Mouse (Mus musculus) forebrain, embryonic 10.5 days (tissue): ENCODE results near the gene Duxf3. TPM values are rescaled to one million over a fixed set of nuclear protein-coding genes. Genes with fewer than 3 reads are reported as not detected.
A peak's percentile ranks its signal among the peaks of the same experiment; 100 is the strongest.
"Not testable (repeated sequence)": the region's sequence is repeated elsewhere in the genome, so short reads cannot be mapped to it uniquely, and the experiment has no call there.

Source experiments
- DNase-seq: peaks from one replicate; pipeline ENCODE4 v3.0.0-alpha.2; 2017; ENCODE audit warnings: low spot score; ENCODE audit errors: extremely low spot score
- H3K27ac ChIP-seq: fragments of 300-500 bp; sonication (generic); 2 replicates; pipeline ENCODE4 v1.5.1; 2016; ENCODE audit warnings: mild to moderate bottlenecking
- H3K27me3 ChIP-seq: fragments of 300-500 bp; sonication (generic); 2 replicates; pipeline ENCODE4 v1.6.1; 2016; ENCODE audit warnings: mild to moderate bottlenecking; ENCODE audit not compliant: poor library complexity, severe bottlenecking
- H3K36me3 ChIP-seq: fragments of 300-500 bp; sonication (generic); replicated peaks from 2 replicates; pipeline ENCODE4 v1.6.1; 2016; ENCODE audit warnings: mild to moderate bottlenecking, moderate library complexity
- H3K4me1 ChIP-seq: fragments of 300-500 bp; sonication (generic); 2 replicates; pipeline ENCODE4 v1.6.1; 2016
- H3K4me3 ChIP-seq: fragments of 300-500 bp; sonication (generic); 2 replicates; pipeline ENCODE4 v1.5.1; 2016; ENCODE audit warnings: mild to moderate bottlenecking, moderate library complexity
- H3K9me3 ChIP-seq: fragments of 300-500 bp; sonication (generic); 2 replicates; pipeline ENCODE4 v1.6.1; 2016; ENCODE audit warnings: mild to moderate bottlenecking, moderate library complexity
- WGBS: fragments of 180-500 bp; shearing (Covaris S2); methylation state at CpG from one replicate; pipeline ENCODE4 v1.1.7; 2016; 5-methylcytosine and 5-hydroxymethylcytosine counted together
- polyA plus RNA-seq: library from polyadenylated mRNA; unstranded; fragments of >200 nt; fragmentation: Nextera tagmentation; extraction: Ambion mirVana; gene quantifications from 2 replicates; pipeline ENCODE4 v1.2.1, GENCODE M21; 2016

The Duxf3 gene
- polyA plus RNA-seq, 1 experiment from 2014 or later, result not detected

DNA sequence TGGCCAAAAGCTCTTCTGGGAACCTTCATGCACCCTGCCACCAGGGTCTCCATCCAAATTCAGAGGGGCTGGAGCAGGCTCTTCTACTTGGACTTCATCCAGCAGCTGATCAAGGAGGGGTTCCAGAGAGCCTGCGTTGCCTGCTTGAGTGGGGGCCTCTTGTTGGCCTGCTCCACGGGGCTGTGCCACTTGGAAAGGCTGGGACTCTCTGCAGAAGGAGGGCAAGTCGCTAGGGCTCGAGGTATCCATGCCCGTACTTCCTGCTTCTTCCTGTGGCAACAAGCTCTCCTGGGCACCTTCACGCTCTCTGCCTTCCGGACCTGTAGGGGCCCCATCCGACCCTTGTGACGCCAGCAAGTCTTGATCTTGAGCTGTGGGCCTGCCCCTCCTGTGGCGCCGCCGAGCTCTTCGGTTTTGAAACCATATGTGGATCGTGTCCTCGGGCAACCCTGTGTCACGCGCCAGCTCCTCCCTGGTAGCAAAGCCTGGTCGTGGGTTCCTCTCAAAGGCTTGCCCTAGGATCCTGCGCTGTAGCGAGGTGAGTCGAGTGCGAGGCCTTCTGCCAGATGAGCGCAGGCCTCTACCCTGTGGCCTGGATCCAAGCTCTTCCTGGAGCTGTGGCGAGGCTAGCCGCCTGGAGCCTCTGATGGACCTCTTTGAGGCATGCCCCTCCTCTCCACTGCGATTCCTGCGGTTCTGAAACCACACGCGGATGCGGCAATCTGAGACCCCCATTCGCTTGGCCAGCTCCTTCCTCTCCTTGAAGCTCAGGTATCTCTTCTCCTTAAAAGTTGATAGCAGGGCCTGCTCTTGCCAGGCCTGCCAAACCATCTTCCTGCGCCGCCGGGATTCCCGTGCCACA is 465 bp downstream of the Duxf3 start:
- H3K9me3 ChIP-seq, result peaks cover 36% of the 10 kb centered on the region
- 88% methylated on average over 35 of the region's 35 CpGs for WGBS
- not testable (repeated sequence) for H3K36me3 ChIP-seq, H3K27me3 ChIP-seq, H3K4me1 ChIP-seq, H3K27ac ChIP-seq, H3K4me3 ChIP-seq
- peak; percentile 79 for DNase-seq

DNA sequence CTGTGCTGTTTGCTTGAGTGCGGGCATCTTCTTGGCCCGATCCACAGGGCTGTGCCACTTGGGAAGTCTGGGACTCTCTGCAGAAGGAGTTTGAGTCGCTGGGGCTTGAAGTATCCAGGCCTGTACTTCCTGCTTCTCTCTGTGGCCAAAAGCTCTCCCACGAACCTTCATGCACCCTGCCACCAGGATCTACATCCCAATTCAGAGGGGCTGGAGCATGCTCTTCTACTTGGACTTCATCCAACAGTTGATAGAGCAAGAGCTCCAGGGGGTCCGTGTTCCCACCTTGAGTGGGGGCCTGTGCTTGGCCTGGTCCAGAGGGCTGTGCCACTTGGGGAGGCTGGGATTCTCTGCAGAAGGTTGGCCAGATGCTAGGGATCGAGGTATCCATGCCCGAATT is 1.4 kb downstream of the Duxf3 start:
- not testable (repeated sequence) for H3K4me1 ChIP-seq, H3K4me3 ChIP-seq, H3K36me3 ChIP-seq, H3K27me3 ChIP-seq, H3K27ac ChIP-seq
- whole genome bisulfite sequencing, result 78% methylated on average over 5 of the region's 7 CpGs
- DNase-seq, result peak; percentile 43
- peaks cover 33% of the 10 kb centered on the region for H3K9me3 ChIP-seq

- not testable (repeated sequence) for H3K4me1 ChIP-seq, H3K27ac ChIP-seq, H3K27me3 ChIP-seq, DNase-seq, H3K36me3 ChIP-seq, H3K4me3 ChIP-seq
- H3K9me3 ChIP-seq, result peaks cover 24% of the 10 kb centered on the region
- WGBS, result 56% methylated on average over 3 of the region's 3 CpGs
Observed at GRCm38 (mm10) chr10:58230021-58230420, 2.5 kb downstream of the Duxf3 start.

DNA sequence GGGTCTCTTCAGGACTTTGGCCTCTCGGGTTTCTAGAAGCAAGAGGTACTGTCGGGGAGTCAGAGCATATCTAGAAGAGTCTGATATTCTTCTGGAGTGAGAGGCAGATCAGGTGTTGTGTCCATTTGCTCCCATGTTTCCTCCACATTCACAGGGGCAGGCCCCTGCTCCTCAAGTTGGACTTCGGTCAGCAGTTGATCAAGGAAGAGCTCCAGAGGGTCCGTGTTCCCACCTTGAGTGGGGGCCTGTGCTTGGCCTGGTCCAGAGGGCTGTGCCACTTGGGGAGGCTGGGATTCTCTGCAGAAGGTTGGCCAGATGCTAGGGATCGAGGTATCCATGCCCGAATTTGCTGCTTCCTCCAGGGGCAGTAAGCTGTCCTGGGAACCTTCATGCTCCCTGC is 4.7 kb downstream of the Duxf3 start:
- H3K36me3 ChIP-seq, H3K4me3 ChIP-seq, H3K27me3 ChIP-seq, H3K4me1 ChIP-seq, DNase-seq, H3K27ac ChIP-seq: not testable (repeated sequence)
- WGBS, result 80% methylated on average over 2 of the region's 6 CpGs
- H3K9me3 ChIP-seq, result peaks cover 24% of the 10 kb centered on the region

- not testable (repeated sequence) for H3K4me1 ChIP-seq, H3K27ac ChIP-seq, H3K27me3 ChIP-seq, H3K4me3 ChIP-seq, H3K36me3 ChIP-seq
- WGBS, result 76% methylated on average over 4 of the region's 4 CpGs
- H3K9me3 ChIP-seq, result peaks cover 15% of the 10 kb centered on the region
- peak; percentile 46 for DNase-seq
Observed at GRCm38 (mm10) chr10:58226357-58226756, 6.1 kb downstream of the Duxf3 start.

GRCm38 (mm10) chr10:58224827-58225785 is 7.4 kb downstream of the Duxf3 start, which contains the start of gene AW822073:
Gene AW822073 (minus strand): TSS chr10:58224930.
- H3K27ac ChIP-seq, H3K4me1 ChIP-seq, H3K27me3 ChIP-seq, H3K4me3 ChIP-seq, H3K36me3 ChIP-seq: not testable (repeated sequence)
- H3K9me3 ChIP-seq, result peaks cover 14% of the 10 kb centered on the region; the same call in 1 of the 2 replicates
- 86% methylated on average over 18 of the region's 18 CpGs for WGBS
- DNase-seq, result peak; percentile 50

GRCm38 (mm10) chr10:58223972-58224805 is 8.3 kb downstream of the Duxf3 start:
- peaks cover 14% of the 10 kb centered on the region; the same call in 1 of the 2 replicates for H3K9me3 ChIP-seq
- H3K27me3 ChIP-seq, H3K27ac ChIP-seq, H3K36me3 ChIP-seq, H3K4me1 ChIP-seq, H3K4me3 ChIP-seq: not testable (repeated sequence)
- WGBS, result 85% methylated on average over 31 of the region's 31 CpGs
- peak; percentile 49 for DNase-seq

GRCm38 (mm10) chr10:58223161-58223560 is 9.3 kb downstream of the Duxf3 start:
- not testable (repeated sequence) for H3K4me1 ChIP-seq, H3K36me3 ChIP-seq, H3K4me3 ChIP-seq, H3K27me3 ChIP-seq, H3K27ac ChIP-seq, DNase-seq
- WGBS, result 83% methylated on average over 4 of the region's 6 CpGs
- H3K9me3 ChIP-seq, result peaks cover 14% of the 10 kb centered on the region; the same call in 1 of the 2 replicates

DNA sequence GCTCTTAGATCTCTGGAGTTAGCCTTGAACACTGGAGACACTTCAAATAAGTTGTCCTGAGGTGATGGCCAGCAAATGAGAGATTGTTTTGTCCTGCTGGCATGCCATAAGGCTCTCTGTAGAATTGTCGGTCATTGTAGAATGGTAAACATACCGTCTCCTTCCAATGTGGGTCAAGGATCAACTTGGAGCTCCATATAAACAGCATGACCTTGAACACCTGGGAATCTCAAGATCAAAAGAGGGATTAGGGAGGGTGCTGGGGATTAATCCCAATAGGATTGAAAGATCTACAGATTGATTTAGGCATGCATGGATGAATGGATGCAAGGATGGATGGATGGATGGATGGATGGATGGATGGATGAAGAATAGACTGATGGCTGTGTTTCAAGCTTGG is 10.9 kb downstream of the Duxf3 start:
- H3K27me3 ChIP-seq, H3K4me1 ChIP-seq, H3K27ac ChIP-seq, DNase-seq, H3K4me3 ChIP-seq, H3K36me3 ChIP-seq: not testable (repeated sequence)
- 89% methylated on average over 2 of the region's 2 CpGs for WGBS
- peaks cover 14% of the 10 kb centered on the region; the same call in 1 of the 2 replicates for H3K9me3 ChIP-seq

GRCm38 (mm10) chr10:58220726-58221125 is 11.7 kb downstream of the Duxf3 start:
- Histone ChIP-seq H3K27me3 (no peaks in the 10 kb centered on the region), H3K4me1 (no peaks in the 10 kb centered on the region), H3K36me3 (no peaks in the 10 kb centered on the region), H3K4me3 (no peak overlapping the region), H3K9me3 (peaks cover 10% of the 10 kb centered on the region; the same call in 1 of the 2 replicates), H3K27ac (no peak overlapping the region)
- whole genome bisulfite sequencing, result 83% methylated on average over 6 of the region's 6 CpGs
- DNase-seq, result peak; percentile 31

GRCm38 (mm10) chr10:58217366-58217765 is 15.1 kb downstream of the Duxf3 start:
- Histone ChIP-seq H3K4me3 (no peak overlapping the region), H3K4me1 (no peaks in the 10 kb centered on the region), H3K27me3 (no peaks in the 10 kb centered on the region), H3K9me3 (peaks cover 12% of the 10 kb centered on the region), H3K27ac (no peak overlapping the region), H3K36me3 (no peaks in the 10 kb centered on the region)
- WGBS, result 83% methylated on average over 3 of the region's 3 CpGs
- DNase-seq, result no peak

DNA sequence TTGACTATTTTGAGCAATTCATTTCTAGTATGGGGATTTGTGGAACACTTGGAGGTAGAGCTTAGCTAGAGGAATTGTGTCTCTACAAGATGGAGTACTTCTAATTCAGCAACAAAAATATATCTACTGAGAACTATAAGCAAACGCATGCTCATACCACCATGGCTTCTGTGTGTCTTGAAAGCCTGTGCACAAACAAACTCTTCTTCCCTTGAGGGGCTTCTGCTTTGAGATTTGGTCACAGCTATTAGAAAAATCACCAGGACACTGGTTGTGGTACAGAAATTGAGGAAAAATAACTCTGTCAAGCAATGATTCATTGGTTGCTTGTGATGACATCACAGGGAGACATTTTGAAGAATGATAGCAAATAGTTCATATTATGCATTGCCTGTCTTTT is 17.1 kb downstream of the Duxf3 start:
- peaks cover 15% of the 10 kb centered on the region for H3K9me3 ChIP-seq
- no peaks in the 10 kb centered on the region for H3K36me3 ChIP-seq
- no peak overlapping the region for H3K27ac ChIP-seq
- no peaks in the 10 kb centered on the region for H3K27me3 ChIP-seq
- H3K4me1 ChIP-seq, result no peaks in the 10 kb centered on the region
- 81% methylated on average over 1 of the region's 1 CpGs for WGBS
- DNase-seq, result no peak
- H3K4me3 ChIP-seq, result no peak overlapping the region
